Mouse (Mus musculus) bone marrow, adult 2 months (tissue): Measurements from ENCODE around the gene Apex1. TPM values are rescaled to one million over a fixed set of nuclear protein-coding genes. Genes with fewer than 3 reads are reported as not detected.
"Not testable (repeated sequence)": the region's sequence is repeated elsewhere in the genome, so short reads cannot be mapped to it uniquely, and the experiment has no call there.

ENCODE experiments used
- H3K27ac ChIP-seq: fragments of 200-500 bp; 2 replicates; pipeline ENCODE4 v1.5.1; 2012; ENCODE audit warnings: low read depth, mild to moderate bottlenecking, control low read depth, inconsistent platforms, low read length; ENCODE audit not compliant: control insufficient read depth, poor library complexity, insufficient read depth
- H3K4me1 ChIP-seq: fragments of 200-500 bp; 2 replicates; pipeline ENCODE4 v1.6.1; 2011; ENCODE audit warnings: low read length; ENCODE audit not compliant: control insufficient read depth, insufficient read depth
- H3K4me3 ChIP-seq: fragments of 200-500 bp; replicated peaks from 2 replicates; pipeline ENCODE3; 2011; ENCODE audit warnings: mild to moderate bottlenecking, low read depth, low read length, control low read depth; ENCODE audit not compliant: control insufficient read depth
- CTCF ChIP-seq: fragments of 200-500 bp; IDR thresholded peaks from 2 replicates; pipeline ENCODE4 v1.5.1; 2011; ENCODE audit warnings: low read length, control low read depth; ENCODE audit not compliant: control insufficient read depth, insufficient read depth
- POLR2A ChIP-seq: fragments of 200-500 bp; IDR thresholded peaks from 2 replicates; pipeline ENCODE4 v1.6.1; 2011; ENCODE audit warnings: low read depth, mild to moderate bottlenecking, control low read depth, low read length, borderline replicate concordance; ENCODE audit not compliant: control insufficient read depth
- WGBS: fragments of 180-500 bp; shearing (Covaris S2); methylation state at CpG from one replicate; pipeline ENCODE4 v1.1.7; 2018; 5-methylcytosine and 5-hydroxymethylcytosine counted together
- polyA plus RNA-seq: library from polyadenylated mRNA; stranded (reverse); fragments of >200 nt; gene quantifications from 2 replicates; pipeline ENCODE4 v1.2.4, GENCODE M21; 2011; ENCODE audit warnings: low replicate concordance; ENCODE audit not compliant: missing spikeins, insufficient read depth, insufficient read length

Gene Apex1
- polyA plus RNA-seq, 1 experiment = 41.6 TPM

GRCm38 (mm10) chr14:50968216-50968980, 43.6 kb downstream of the Apex1 start:
- peaks cover 4% of the 10 kb centered on the region; the same call in 1 of the 2 replicates for H3K4me1 ChIP-seq
- TF ChIP-seq CTCF = no peak
- TF ChIP-seq POLR2A = no peak
- H3K4me3 ChIP-seq = no peak overlapping the region
- H3K27ac ChIP-seq = no peak overlapping the region
- WGBS = 79% methylated on average over 5 of the region's 5 CpGs

- Histone ChIP-seq H3K4me3 (no peak overlapping the region), H3K4me1 (peaks cover 4% of the 10 kb centered on the region; the same call in 1 of the 2 replicates), H3K27ac (no peak overlapping the region)
- TF ChIP-seq CTCF (no peak), POLR2A (no peak)
- WGBS = 58% methylated on average over 1 of the region's 1 CpGs
These were observed 44.3 kb downstream of the Apex1 start for GRCm38 (mm10) chr14:50969041-50969440.

GRCm38 (mm10) chr14:50969558-50970544, 45.1 kb downstream of the Apex1 start:
- Histone ChIP-seq H3K4me1 (peaks cover 4% of the 10 kb centered on the region; the same call in 1 of the 2 replicates), H3K27ac (0 out of 2 replicates have a peak overlapping the region, but pooled peaks have one; percentile 4), H3K4me3 (no peak overlapping the region)
- 20% methylated on average over 12 of the region's 12 CpGs for WGBS
- TF ChIP-seq CTCF = no peak
- no peak for TF ChIP-seq POLR2A

GRCm38 (mm10) chr14:50970822-50971221, 46.1 kb downstream of the Apex1 start:
- no peak for TF ChIP-seq CTCF
- TF ChIP-seq POLR2A = no peak
- H3K4me1 ChIP-seq = peaks cover 4% of the 10 kb centered on the region; the same call in 1 of the 2 replicates
- 0% methylated on average over 1 of the region's 1 CpGs for WGBS
- H3K4me3 ChIP-seq = no peak overlapping the region
- H3K27ac ChIP-seq = peak overlapping the region; percentile 16; the same call in 1 of the 2 replicates

GRCm38 (mm10) chr14:50973054-50973453, 48.3 kb downstream of the Apex1 start:
- 83% methylated on average over 5 of the region's 5 CpGs for WGBS
- not testable (repeated sequence) for H3K4me3 ChIP-seq, H3K27ac ChIP-seq, H3K4me1 ChIP-seq

- Histone ChIP-seq H3K4me1 (peaks cover 4% of the 10 kb centered on the region; the same call in 1 of the 2 replicates), H3K4me3 (no peak overlapping the region), H3K27ac (no peak overlapping the region)
- TF ChIP-seq POLR2A (no peak), CTCF (no peak)
- WGBS = 59% methylated on average over 4 of the region's 4 CpGs
These were observed 48.9 kb downstream of the Apex1 start for GRCm38 (mm10) chr14:50973700-50974099.

- WGBS = 72% methylated on average over 5 of the region's 5 CpGs
- Histone ChIP-seq H3K27ac (no peak overlapping the region), H3K4me3 (no peak overlapping the region), H3K4me1 (peaks cover 4% of the 10 kb centered on the region; the same call in 1 of the 2 replicates)
- TF ChIP-seq POLR2A = no peak
- TF ChIP-seq CTCF = no peak
These were observed 50.2 kb downstream of the Apex1 start for GRCm38 (mm10) chr14:50975001-50975400.

GRCm38 (mm10) chr14:50976674-50977073, 51.9 kb downstream of the Apex1 start:
- Histone ChIP-seq H3K4me3 (no peak overlapping the region), H3K4me1 (no peaks in the 10 kb centered on the region; the same call in 1 of the 2 replicates), H3K27ac (no peak overlapping the region)
- no peak for TF ChIP-seq POLR2A
- TF ChIP-seq CTCF = no peak
- WGBS = 22% methylated on average over 9 of the region's 9 CpGs

Other genes starting within 250 kb of the Apex1 start
- gene Olfr747, start 231.8 kb upstream of the Apex1 start, polyA plus RNA-seq = not detected in 2 replicates
- gene Olfr748, start 217.6 kb upstream of the Apex1 start, polyA plus RNA-seq = not detected in 2 replicates
- gene Olfr749, start 179.9 kb upstream of the Apex1 start, polyA plus RNA-seq = not detected in 2 replicates
- 17.8 and 28.7 TPM in 2 replicates for gene Ttc5, start 139.4 kb upstream of the Apex1 start, polyA plus RNA-seq
- not detected in 2 replicates for gene Ccnb1ip1, start 117.2 kb upstream of the Apex1 start, polyA plus RNA-seq
- gene Parp2, start 117.1 kb upstream of the Apex1 start, polyA plus RNA-seq = 24.4 and 40.2 TPM in 2 replicates
- gene Tep1, start 54.4 kb upstream of the Apex1 start, polyA plus RNA-seq = 60.8 and 102 TPM in 2 replicates
- 0.29 TPM in 1 of 2 replicates, not detected in the other for gene Klhl33, start 27.5 kb upstream of the Apex1 start, polyA plus RNA-seq
- 43.6 and 67.6 TPM in 2 replicates for gene Osgep, start 75 bp upstream of the Apex1 start, polyA plus RNA-seq
- gene Pip4p1, start 5.9 kb downstream of the Apex1 start, polyA plus RNA-seq = 33.3 and 67.6 TPM in 2 replicates
- gene Pnp, start 6.1 kb downstream of the Apex1 start, polyA plus RNA-seq = 112 and 145 TPM in 2 replicates
- 21.3 TPM in 1 of 2 replicates, not detected in the other for gene Gm49342, start 19.5 kb downstream of the Apex1 start, polyA plus RNA-seq
- 70.8 and 109 TPM in 2 replicates for gene Pnp2, start 31.0 kb downstream of the Apex1 start, polyA plus RNA-seq
- gene Rnase10, start 82.8 kb downstream of the Apex1 start, polyA plus RNA-seq = not detected in 2 replicates
- gene Rnase9, start 116.9 kb downstream of the Apex1 start, polyA plus RNA-seq = not detected in 2 replicates
- not detected in 2 replicates for gene Rnase11, start 125.2 kb downstream of the Apex1 start, polyA plus RNA-seq
- gene Rnase12, start 132.7 kb downstream of the Apex1 start, polyA plus RNA-seq = 4.9 TPM in 1 of 2 replicates, not detected in the other
- gene Olfr750, start 149.5 kb downstream of the Apex1 start, polyA plus RNA-seq = not detected in 2 replicates
- 3.1 and 8.7 TPM in 2 replicates for gene Rnase4, start 166.1 kb downstream of the Apex1 start, polyA plus RNA-seq
- 4.4 and 7.2 TPM in 2 replicates for gene Ang, start 166.2 kb downstream of the Apex1 start, polyA plus RNA-seq
- gene Eddm3b, start 189.5 kb downstream of the Apex1 start, polyA plus RNA-seq = not detected in 2 replicates
- gene Rnase6, start 198.9 kb downstream of the Apex1 start, polyA plus RNA-seq = 11.6 and 19.4 TPM in 2 replicates
- gene Rnase1, start 221.8 kb downstream of the Apex1 start, polyA plus RNA-seq = not detected in 2 replicates
- gene Rnase2b, start 237.3 kb downstream of the Apex1 start, polyA plus RNA-seq = not detected in 2 replicates